Mouse (Mus musculus) yolk sac, embryonic 10.5 days (tissue): ENCODE data around the gene Erbb4.
"Not testable (repeated sequence)": the region's sequence is repeated elsewhere in the genome, so short reads cannot be mapped to it uniquely, and the experiment has no call there.

Experiments
- DNase-seq: peaks from one replicate; pipeline ENCODE4 v3.0.0-alpha.2; 2017; ENCODE audit warnings: low spot score

Gene Erbb4

GRCm38 (mm10) chr1:68860341-68860740 lies 247.5 kb downstream of the Erbb4 start:
- DNase-seq = no peak

GRCm38 (mm10) chr1:68859480-68859879 lies 248.4 kb downstream of the Erbb4 start:
- DNase-seq = no peak

GRCm38 (mm10) chr1:68839352-68839751 lies 268.5 kb downstream of the Erbb4 start:
- no peak for DNase-seq

- no peak for DNase-seq
These were observed 273.2 kb downstream of the Erbb4 start for GRCm38 (mm10) chr1:68834686-68835085.

GRCm38 (mm10) chr1:68832101-68832500 lies 275.8 kb downstream of the Erbb4 start:
- no peak for DNase-seq

GRCm38 (mm10) chr1:68831575-68831974 lies 276.3 kb downstream of the Erbb4 start:
- DNase-seq = no peak

GRCm38 (mm10) chr1:68830501-68831239 lies 277.2 kb downstream of the Erbb4 start:
- no peak for DNase-seq

GRCm38 (mm10) chr1:68823116-68823644 lies 284.7 kb downstream of the Erbb4 start:
- no peak for DNase-seq

GRCm38 (mm10) chr1:68806711-68807110 lies 301.1 kb downstream of the Erbb4 start:
- no peak for DNase-seq

GRCm38 (mm10) chr1:68787409-68788015 lies 320.3 kb downstream of the Erbb4 start:
- DNase-seq = peak; percentile 11

GRCm38 (mm10) chr1:68780653-68781052 lies 327.2 kb downstream of the Erbb4 start:
- peak; percentile 1 for DNase-seq

GRCm38 (mm10) chr1:68780032-68780431 lies 327.8 kb downstream of the Erbb4 start:
- peak; percentile 2 for DNase-seq

GRCm38 (mm10) chr1:68766095-68766494 lies 341.8 kb downstream of the Erbb4 start:
- DNase-seq = not testable (repeated sequence)

- DNase-seq = no peak
These were observed 345.4 kb downstream of the Erbb4 start for GRCm38 (mm10) chr1:68762456-68762855.

- DNase-seq = no peak
These were observed 358.9 kb downstream of the Erbb4 start for GRCm38 (mm10) chr1:68748976-68749375.

GRCm38 (mm10) chr1:68681478-68681877 lies 426.4 kb downstream of the Erbb4 start:
- DNase-seq = no peak

GRCm38 (mm10) chr1:68674667-68675066 lies 433.2 kb downstream of the Erbb4 start:
- DNase-seq = no peak

GRCm38 (mm10) chr1:68666831-68667601 lies 440.8 kb downstream of the Erbb4 start:
- DNase-seq = no peak

- no peak for DNase-seq
These were observed 517.4 kb downstream of the Erbb4 start for GRCm38 (mm10) chr1:68590475-68590874.

- DNase-seq = no peak
These were observed 533.9 kb downstream of the Erbb4 start for GRCm38 (mm10) chr1:68573851-68574540.

- DNase-seq = no peak
These were observed 536.9 kb downstream of the Erbb4 start for GRCm38 (mm10) chr1:68570924-68571323.

- DNase-seq = no peak
These were observed 564.9 kb downstream of the Erbb4 start for GRCm38 (mm10) chr1:68542942-68543341.
